Mouse (Mus musculus) liver, adult 2 months (tissue): ENCODE results near the gene Cox17. TPM values are rescaled to one million over a fixed set of nuclear protein-coding genes. Genes with fewer than 3 reads are reported as not detected.

Source experiments
- DNase-seq: peaks from one replicate; pipeline ENCODE4 v3.0.0-alpha.2; 2011; ENCODE audit warnings: low read depth, low spot score; ENCODE audit errors: extremely low read depth
- H3K27ac ChIP-seq: fragments of 200-500 bp; replicated peaks from 2 replicates; pipeline ENCODE4 v1.5.1; 2012; ENCODE audit warnings: low read depth, mild to moderate bottlenecking, control low read depth, inconsistent platforms, low read length; ENCODE audit not compliant: insufficient read depth
- H3K27me3 ChIP-seq: fragments of 200-500 bp; 2 replicates; pipeline ENCODE4 v1.6.1; 2012; ENCODE audit warnings: mild to moderate bottlenecking, moderate library complexity, low read length, inconsistent platforms; ENCODE audit not compliant: control insufficient read depth, insufficient read depth
- H3K36me3 ChIP-seq: fragments of 200-500 bp; 2 replicates; pipeline ENCODE4 v1.6.1; 2012; ENCODE audit warnings: low read length, inconsistent platforms; ENCODE audit not compliant: control insufficient read depth, insufficient read depth
- H3K4me1 ChIP-seq: fragments of 200-500 bp; 2 replicates; pipeline ENCODE4 v1.6.1; 2011; ENCODE audit warnings: low read length; ENCODE audit not compliant: control insufficient read depth, insufficient read depth
- H3K4me3 ChIP-seq: fragments of 200-500 bp; 2 replicates; pipeline ENCODE4 v1.5.1; 2011; ENCODE audit warnings: low read depth, mild to moderate bottlenecking, control low read depth, low read length, moderate library complexity; ENCODE audit not compliant: insufficient read depth
- H3K79me2 ChIP-seq: fragments of 200-500 bp; 2 replicates; pipeline ENCODE4 v1.6.1; 2012; ENCODE audit warnings: inconsistent platforms, mild to moderate bottlenecking, low read length, moderate library complexity; ENCODE audit not compliant: control insufficient read depth, insufficient read depth
- H3K9ac ChIP-seq: fragments of 200-500 bp; 2 replicates; pipeline ENCODE4 v1.6.1; 2012; ENCODE audit warnings: low read depth, mild to moderate bottlenecking, control low read depth, inconsistent platforms, low read length
- CTCF ChIP-seq: fragments of 200-500 bp; IDR thresholded peaks from 2 replicates; pipeline ENCODE4 v1.5.1; 2011; ENCODE audit warnings: low read depth, low read length, control low read depth
- POLR2A ChIP-seq: fragments of 200-500 bp; IDR thresholded peaks from 2 replicates; pipeline ENCODE4 v1.6.1; 2011; ENCODE audit warnings: low read length, control low read depth; ENCODE audit not compliant: insufficient read depth; ENCODE audit errors: extremely low read depth
- WGBS: fragments of 180-500 bp; shearing (Covaris S2); methylation state at CpG from one replicate; pipeline ENCODE4 v1.1.7; 2018; 5-methylcytosine and 5-hydroxymethylcytosine counted together
- polyA plus RNA-seq: library from polyadenylated mRNA; depleted of rRNA; stranded (reverse); fragments of >200 nt; gene quantifications from 2 replicates; pipeline ENCODE4 v1.2.3, GENCODE M21; 2012
- total RNA-seq: library from RNA; depleted of rRNA; stranded (reverse); fragments of >200 nt; gene quantifications from 2 replicates; pipeline ENCODE4 v1.2.3, GENCODE M21; 2014

Gene Cox17
- total and polyA plus RNA-seq, 2 experiments = 39.4 to 69.9 TPM

GRCm38 (mm10) chr16:38374379-38375140 lies 27.8 kb downstream of the Cox17 start:
- Histone ChIP-seq H3K79me2 (no peaks in the 10 kb centered on the region), H3K27me3 (no peaks in the 10 kb centered on the region), H3K4me3 (no peak overlapping the region), H3K4me1 (peaks cover 1% of the 10 kb centered on the region; the same call in 1 of the 2 replicates), H3K36me3 (no peaks in the 10 kb centered on the region), H3K27ac (no peak overlapping the region), H3K9ac (no peak overlapping the region)
- TF ChIP-seq POLR2A (no peak), CTCF (no peak)
- 81% methylated on average over 10 of the region's 10 CpGs for WGBS
- no peak for DNase-seq

DNA sequence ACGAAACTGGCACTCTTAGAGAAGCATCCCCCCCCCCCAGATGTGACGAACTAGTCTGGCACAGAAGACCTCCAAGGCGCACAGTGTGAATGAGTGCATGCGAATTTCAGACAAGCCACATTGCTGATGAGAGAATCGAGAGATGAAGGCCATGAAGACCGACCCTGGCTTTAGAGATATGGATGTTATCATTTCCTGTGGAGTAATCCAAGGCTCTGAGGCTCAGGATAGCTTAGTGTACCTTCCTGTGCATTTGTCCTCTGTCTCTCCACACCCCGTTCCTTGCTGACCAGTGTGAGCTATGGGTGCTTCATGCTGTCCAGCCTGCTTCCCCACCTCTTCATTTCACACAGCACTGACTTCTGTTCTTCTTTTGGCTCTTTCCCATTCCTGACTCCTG lies 28.4 kb downstream of the Cox17 start:
- Histone ChIP-seq H3K9ac (no peak overlapping the region), H3K4me3 (no peak overlapping the region), H3K36me3 (no peaks in the 10 kb centered on the region), H3K79me2 (no peaks in the 10 kb centered on the region), H3K4me1 (peaks cover 1% of the 10 kb centered on the region; the same call in 1 of the 2 replicates), H3K27ac (no peak overlapping the region), H3K27me3 (no peaks in the 10 kb centered on the region)
- 75% methylated on average over 7 of the region's 7 CpGs for WGBS
- TF ChIP-seq POLR2A = no peak
- no peak for TF ChIP-seq CTCF
- DNase-seq = no peak

DNA sequence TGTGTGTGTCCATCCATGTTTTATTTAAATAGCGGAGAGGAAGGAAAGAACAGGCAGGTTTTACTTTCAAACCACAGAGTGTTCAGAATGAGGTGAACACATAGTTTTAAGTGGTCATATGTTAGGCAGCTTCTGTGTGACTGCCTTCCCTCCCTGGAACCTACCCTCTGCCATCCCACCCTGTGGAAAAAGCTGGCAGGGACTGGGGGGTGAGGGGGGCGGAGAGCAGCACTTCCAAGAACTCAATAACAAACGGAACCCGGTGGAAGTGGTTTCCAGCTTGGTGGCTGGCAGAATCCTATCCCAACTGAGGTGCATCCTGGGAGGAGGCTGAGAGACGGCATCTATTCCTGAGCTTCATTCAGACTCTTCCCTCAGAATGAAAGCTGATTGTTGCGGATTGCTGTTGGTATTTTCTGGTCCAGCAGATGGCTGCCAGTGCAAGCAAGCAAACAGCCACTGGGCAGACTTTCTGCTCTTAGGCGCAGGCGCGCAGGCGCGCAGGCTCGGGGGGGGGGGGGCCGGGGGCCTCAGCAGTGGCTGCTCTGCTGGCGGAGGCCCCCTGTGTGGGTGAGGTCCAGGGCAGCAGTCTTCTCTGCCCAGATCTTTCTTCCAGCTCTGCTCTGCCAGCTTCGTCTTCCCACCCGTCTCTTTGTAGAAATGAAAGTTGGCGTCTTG lies 29.5 kb downstream of the Cox17 start:
- peak overlapping the region; percentile 68 for H3K9ac ChIP-seq
- DNase-seq = no peak
- peak overlapping the region; percentile 73 for H3K4me3 ChIP-seq
- 34% methylated on average over 17 of the region's 17 CpGs for WGBS
- TF ChIP-seq CTCF = peak; percentile 44
- no peak for TF ChIP-seq POLR2A
- H3K27ac ChIP-seq = no peak overlapping the region
- H3K36me3 ChIP-seq = no peaks in the 10 kb centered on the region
- peaks cover 1% of the 10 kb centered on the region; the same call in 1 of the 2 replicates for H3K4me1 ChIP-seq
- no peaks in the 10 kb centered on the region for H3K79me2 ChIP-seq
- H3K27me3 ChIP-seq = no peaks in the 10 kb centered on the region

DNA sequence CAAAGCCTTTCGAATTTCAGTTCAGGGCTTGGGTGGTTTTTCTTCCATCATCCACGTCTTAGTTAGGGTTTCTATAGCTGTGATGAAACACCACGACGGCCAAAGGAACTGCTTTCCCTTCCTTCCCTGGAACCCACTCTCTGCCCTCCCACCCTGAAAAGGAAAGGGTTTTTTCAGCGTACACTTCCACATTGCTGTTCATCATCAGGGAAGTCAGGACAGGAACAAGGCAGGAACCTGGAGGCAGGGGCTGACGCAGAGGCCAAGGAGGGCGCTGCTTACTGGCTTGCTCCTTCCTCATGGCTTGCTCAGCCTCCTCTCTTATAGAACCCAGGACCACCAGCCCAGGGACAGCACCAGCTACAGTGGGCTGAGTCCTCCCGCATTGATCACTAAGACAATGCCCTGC lies 30.1 kb downstream of the Cox17 start:
- no peaks in the 10 kb centered on the region for H3K79me2 ChIP-seq
- 47% methylated on average over 8 of the region's 8 CpGs for WGBS
- peaks cover 1% of the 10 kb centered on the region; the same call in 1 of the 2 replicates for H3K4me1 ChIP-seq
- no peak overlapping the region for H3K27ac ChIP-seq
- no peak for DNase-seq
- no peaks in the 10 kb centered on the region for H3K36me3 ChIP-seq
- peak overlapping the region; percentile 73 for H3K4me3 ChIP-seq
- H3K9ac ChIP-seq = peak overlapping the region; percentile 68
- H3K27me3 ChIP-seq = no peaks in the 10 kb centered on the region
- TF ChIP-seq POLR2A (no peak), CTCF (no peak)

DNA sequence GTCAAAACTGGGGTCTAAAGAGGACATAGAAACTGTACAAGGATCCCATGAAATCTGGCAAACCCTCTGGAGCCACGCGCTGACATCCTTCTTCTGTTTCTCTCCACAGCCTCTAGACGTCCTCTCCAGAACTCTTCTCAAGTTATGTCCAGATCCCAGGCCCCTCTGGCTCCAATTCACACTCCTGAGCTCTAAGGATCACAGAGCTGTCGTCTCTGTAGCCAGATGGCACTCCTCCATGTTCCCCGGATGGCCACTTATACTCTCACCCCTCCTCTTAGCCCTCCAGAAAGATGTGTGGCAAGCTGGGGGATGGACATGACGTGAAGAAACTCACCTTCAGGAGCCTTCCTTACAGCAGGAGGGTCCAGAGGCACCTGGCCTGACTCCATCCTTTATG lies 30.8 kb downstream of the Cox17 start:
- Histone ChIP-seq H3K27ac (no peak overlapping the region), H3K4me1 (peaks cover 1% of the 10 kb centered on the region; the same call in 1 of the 2 replicates)
- WGBS = 93% methylated on average over 6 of the region's 6 CpGs

More for the DNA sequence above, 30.8 kb downstream of the Cox17 start:
- Histone ChIP-seq H3K36me3 (no peaks in the 10 kb centered on the region), H3K9ac (no peak overlapping the region), H3K27me3 (no peaks in the 10 kb centered on the region), H3K4me3 (no peak overlapping the region), H3K79me2 (no peaks in the 10 kb centered on the region)
- no peak for DNase-seq
- TF ChIP-seq POLR2A (no peak), CTCF (no peak)
